Comparison of ENCODE assay signal across 11 mouse cellular contexts in genomic region chr3:107596559-107596958, GRCm38 (mm10). TPM values are rescaled to one million over a fixed set of nuclear protein-coding genes. Genes with fewer than 3 reads are reported as not detected.
DNase-seq lines count a peak whose midpoint lies in the region; ATAC-seq and TF ChIP-seq lines count a peak whose summit lies in the region.
"Had no signal": no experiment of that assay in that cellular context is flagged by ENCODE, and none has a peak within 500 bp of the region (broad histone marks: within the 10 kb centered on the region; RNA-seq: fewer than 3 reads in every experiment).

No protein-coding gene starts in this region.

- TF ChIP-seq CTCF in heart, adult 2 months (IDR thresholded peaks at IDR 0.05): no peak

- no peak for TF ChIP-seq EP300 in heart, adult 2 months (IDR thresholded peaks at IDR 0.05; ENCODE audit: insufficient read depth, low read depth, low read length)

- peaks cover 40% of the 10 kb centered on the region for H3K27me3 ChIP-seq in heart, adult 2 months (ENCODE audit: control insufficient read depth, insufficient read depth, low read length)
- H3K27me3 ChIP-seq in heart, embryonic 13.5 days (replicated peaks): peaks cover 98% of the 10 kb centered on the region
- H3K27me3 ChIP-seq in limb, embryonic 14.5 days (ENCODE audit: control insufficient read depth, insufficient read depth, low read length): peaks cover 45% of the 10 kb centered on the region

- H3K79me2 ChIP-seq in heart, adult 2 months (replicated peaks; ENCODE audit: control insufficient read depth, insufficient read depth, low read length): no peaks in the 10 kb centered on the region

- no peak for TF ChIP-seq POLR2A in heart, adult 2 months (IDR thresholded peaks at IDR 0.05; ENCODE audit: insufficient read depth, low read depth, low read length)
- no peak for TF ChIP-seq POLR2A in limb, embryonic 14.5 days (IDR thresholded peaks at IDR 0.05; ENCODE audit: borderline replicate concordance, extremely low read depth, insufficient read depth, insufficient read length)

- intact Hi-C loops in heart, adult 2 months (cut with DNase I): loop anchor here (2.0 kb wide), 1 partner anchor 14 kb away; no protein-coding TSS in a partner anchor

- no peak overlapping the region for H3K27ac ChIP-seq in heart, adult 2 months
- H3K27ac ChIP-seq in heart, embryonic 13.5 days (replicated peaks): no peak overlapping the region
- H3K27ac ChIP-seq in limb, embryonic 14.5 days (replicated peaks; ENCODE audit: low read depth, low read length): no peak overlapping the region

- no peak for ATAC-seq in heart, embryonic 13.5 days (ENCODE audit: extremely low read depth, insufficient number of reproducible peaks, low FRiP score, low TSS enrichment)
- ATAC-seq in limb, embryonic 14.5 days (ENCODE audit: low FRiP score, low read depth): no peak

- DNase-seq in heart, adult 2 months: peak; percentile 26 to 59
- DNase-seq in heart, adult 8-10 months (ENCODE audit: low spot score): no peak
- peak; percentile 66 for DNase-seq in embryo, embryonic 10 days (ENCODE audit: low spot score)
- no peak for DNase-seq in limb, embryonic 14.5 days (ENCODE audit: low spot score)
- DNase-seq in urinary bladder, adult 2 months (ENCODE audit: low spot score): no peak
- DNase-seq in frontal cortex, postnatal 25 days (ENCODE audit: low spot score in 2 of 2): no peak
- no peak for DNase-seq in left cerebral cortex, adult 18-20 months (ENCODE audit: low spot score in 2 of 2)

- no peak overlapping the region for H3K9ac ChIP-seq in heart, adult 2 months (ENCODE audit: low read depth, low read length)
- H3K9ac ChIP-seq in heart, embryonic 13.5 days: no peak overlapping the region
- H3K9ac ChIP-seq in limb, embryonic 14.5 days (ENCODE audit: low read depth, low read length, severe bottlenecking): no peak overlapping the region

- 2% methylated on average over 26 of the region's 26 CpGs for WGBS in heart, adult 2 months
- WGBS in heart, embryonic 13.5 days: under 1% methylated on average over 26 of the region's 26 CpGs
- 2% methylated on average over 26 of the region's 26 CpGs for WGBS in limb, embryonic 14.5 days

- no peak overlapping the region for H3K4me3 ChIP-seq in heart, adult 2 months
- H3K4me3 ChIP-seq in heart, embryonic 13.5 days: peak overlapping the region; percentile 52
- peak overlapping the region; percentile 54 for H3K4me3 ChIP-seq in limb, embryonic 14.5 days (replicated peaks; ENCODE audit: low read length)

- peak overlapping the region; percentile 74; the same call in 1 of the 2 replicates for H3K4me2 ChIP-seq in heart, embryonic 13.5 days
- H3K4me2 ChIP-seq in limb, embryonic 14.5 days (replicated peaks; ENCODE audit: low read depth, low read length, severe bottlenecking): peak overlapping the region; percentile 93

- peaks cover 1% of the 10 kb centered on the region; the same call in 1 of the 2 replicates for H3K4me1 ChIP-seq in heart, adult 2 months (ENCODE audit: control insufficient read depth, insufficient read depth, low read length)
- H3K4me1 ChIP-seq in heart, embryonic 13.5 days: peaks cover 21% of the 10 kb centered on the region
- peaks cover 25% of the 10 kb centered on the region for H3K4me1 ChIP-seq in limb, embryonic 14.5 days (ENCODE audit: control insufficient read depth, insufficient read depth, low read length)

- H3K36me3 ChIP-seq in heart, adult 2 months (ENCODE audit: control insufficient read depth, insufficient read depth, low read length): no peaks in the 10 kb centered on the region
- H3K36me3 ChIP-seq in heart, embryonic 13.5 days: no peaks in the 10 kb centered on the region
- no peaks in the 10 kb centered on the region for H3K36me3 ChIP-seq in limb, embryonic 14.5 days (ENCODE audit: control insufficient read depth, insufficient read depth, low read length)

- H3K9me3 ChIP-seq in heart, embryonic 13.5 days: no peaks in the 10 kb centered on the region
- H3K9me3 ChIP-seq in limb, embryonic 14.5 days (ENCODE audit: control insufficient read depth, low read length): no peaks in the 10 kb centered on the region

RNA-seq across cellular contexts. Expression of gene Alx3, which starts 1.7 kb away (rescaled TPM):
- total RNA-seq in heart, adult 2 months (2021): not detected
- not detected in 2 replicates for polyA plus RNA-seq in heart, adult 2 months (2012; rRNA removed)
- not detected for total RNA-seq in heart, adult 8-10 months (2022)
- 0.28 and 0.53 TPM in 2 replicates for polyA plus RNA-seq in heart, embryonic 13.5 days (2015; fragmentation: Nextera tagmentation; extraction: Ambion mirVana)
- polyA plus RNA-seq in limb, embryonic 14.5 days (2012; rRNA removed): 9.5 and 13.9 TPM in 2 replicates
- 14.9 and 16.5 TPM in 2 replicates for polyA plus RNA-seq in limb, embryonic 14.5 days (2014; fragmentation: Nextera tagmentation; extraction: Ambion mirVana)
- polyA plus RNA-seq in urinary bladder, adult 2 months (2012; rRNA removed): not detected in 2 replicates
- total RNA-seq in left cerebral cortex, adult 18-20 months (2021): 1 to 10 TPM; 2.0 to 2.5 TPM

RNA-seq across cellular contexts. Expression of gene Gm10961, which starts 34.6 kb away (rescaled TPM):
- not detected for total RNA-seq in heart, adult 2 months (2021)
- polyA plus RNA-seq in heart, adult 2 months (2012; rRNA removed): not detected in 2 replicates
- total RNA-seq in heart, adult 8-10 months (2022): not detected
- not detected in 2 replicates for polyA plus RNA-seq in heart, embryonic 13.5 days (2015; fragmentation: Nextera tagmentation; extraction: Ambion mirVana)
- not detected in 2 replicates for polyA plus RNA-seq in limb, embryonic 14.5 days (2012; rRNA removed)
- polyA plus RNA-seq in limb, embryonic 14.5 days (2014; fragmentation: Nextera tagmentation; extraction: Ambion mirVana): not detected in 2 replicates
- polyA plus RNA-seq in urinary bladder, adult 2 months (2012; rRNA removed): not detected in 2 replicates
- not detected for total RNA-seq in left cerebral cortex, adult 18-20 months (2021)
- total RNA-seq: ES-E14 had no signal
- polyA plus RNA-seq: cortical plate, adult 2 months; liver, embryonic 16.5 days had no signal

RNA-seq across cellular contexts. Expression of gene Strip1, which starts 34.9 kb away (rescaled TPM):
- total RNA-seq in heart, adult 2 months (2021): 10 to 100 TPM; 19.9 to 21.2 TPM
- 35.1 and 46.6 TPM in 2 replicates for polyA plus RNA-seq in heart, adult 2 months (2012; rRNA removed)
- 10 to 100 TPM; 17.4 to 22.6 (median 20.4) TPM for total RNA-seq in heart, adult 8-10 months (2022)
- polyA plus RNA-seq in heart, embryonic 13.5 days (2015; fragmentation: Nextera tagmentation; extraction: Ambion mirVana): 36.3 and 37.3 TPM in 2 replicates
- 74.1 and 78.5 TPM in 2 replicates for polyA plus RNA-seq in limb, embryonic 14.5 days (2012; rRNA removed)
- polyA plus RNA-seq in limb, embryonic 14.5 days (2014; fragmentation: Nextera tagmentation; extraction: Ambion mirVana): 59.7 and 71.9 TPM in 2 replicates
- polyA plus RNA-seq in urinary bladder, adult 2 months (2012; rRNA removed): 33.4 and 37.7 TPM in 2 replicates
- total RNA-seq in left cerebral cortex, adult 18-20 months (2021): 10 to 100 TPM; 63.9 to 65.4 TPM

RNA-seq across cellular contexts. Expression of gene Ubl4b, which starts 41.7 kb away (rescaled TPM):
- total RNA-seq in heart, adult 2 months (2021): not detected
- 0.12 TPM in 1 of 2 replicates, not detected in the other for polyA plus RNA-seq in heart, adult 2 months (2012; rRNA removed)
- not detected for total RNA-seq in heart, adult 8-10 months (2022)
- polyA plus RNA-seq in heart, embryonic 13.5 days (2015; fragmentation: Nextera tagmentation; extraction: Ambion mirVana): not detected in 2 replicates
- polyA plus RNA-seq in limb, embryonic 14.5 days (2012; rRNA removed): 0.31 TPM in 2 replicates
- not detected in 2 replicates for polyA plus RNA-seq in limb, embryonic 14.5 days (2014; fragmentation: Nextera tagmentation; extraction: Ambion mirVana)
- polyA plus RNA-seq in urinary bladder, adult 2 months (2012; rRNA removed): not detected in 2 replicates
- total RNA-seq in left cerebral cortex, adult 18-20 months (2021): not detected
- total RNA-seq: ES-E14 had no signal
- polyA plus RNA-seq: cortical plate, adult 2 months; liver, embryonic 16.5 days had no signal

Comparison
In these comparisons a context has a peak if more than half of its experiments do, and no peak if none do; other contexts are left out.
1. DNase-seq: peak in heart, adult 2 months (2 of 2) and embryo, embryonic 10 days (single experiment); none in heart, adult 8-10 months (single experiment), limb, embryonic 14.5 days (single experiment), urinary bladder, adult 2 months (single experiment), frontal cortex, postnatal 25 days (0 of 2) and left cerebral cortex, adult 18-20 months (0 of 2).